Mouse (Mus musculus): Measurements from ENCODE around the gene Cdkn2c. TPM values are rescaled to one million over a fixed set of nuclear protein-coding genes. Genes with fewer than 3 reads are reported as not detected.
A peak's percentile ranks its signal among the peaks of the same experiment; 100 is the strongest.

Gene Cdkn2c
- total and polyA plus RNA-seq, 3 experiments = 7.1 to 16.1 (median 14.1) TPM

DNA sequence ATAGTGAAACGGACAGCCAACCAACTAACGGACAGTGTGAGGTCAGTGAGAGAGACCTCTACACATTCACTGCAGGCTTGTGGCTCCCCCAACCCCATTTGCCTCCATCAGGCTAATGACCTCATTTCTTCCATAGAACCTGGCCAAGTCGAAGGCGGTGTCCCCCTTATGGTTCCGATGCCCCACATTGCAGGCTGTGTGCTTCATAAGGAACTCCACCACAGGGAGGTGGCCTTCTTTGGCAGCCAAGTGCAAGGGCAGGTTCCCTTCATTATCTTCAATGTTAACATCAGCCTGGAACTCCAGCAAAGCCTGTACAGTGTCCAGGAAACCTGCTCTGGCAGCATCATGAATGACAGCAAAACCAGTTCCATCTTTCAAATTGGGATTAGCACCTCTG lies 5.8 kb downstream of the Cdkn2c start:
- Histone ChIP-seq H3K4me2 (ENCODE audit: insufficient read depth, low read depth, poor library complexity, severe bottlenecking) (peak overlapping the region; percentile 44), H3K36me3 (replicated peaks in 1 of 2; ENCODE audit: control insufficient read depth in 1 of 2, insufficient read depth in 1 of 2, low read length in 1 of 2) (peaks cover 0 to 3% of the 10 kb centered on the region in 2 experiments), H3K9me3 (replicated peaks; ENCODE audit: low read length) (no peaks in the 10 kb centered on the region), H3K4me3 (replicated peaks in 1 of 3; ENCODE audit: low read depth in 2 of 3, low read length in 2 of 3, poor library complexity in 1 of 3) (no peak overlapping the region), H3K4me1 (ENCODE audit: control insufficient read depth in 1 of 2, insufficient read depth in 2 of 2) (peaks cover 0 to 13% of the 10 kb centered on the region in 2 experiments; a peak in 2 of 4 replicates), H3K27me3 (replicated peaks) (no peaks in the 10 kb centered on the region), H3K27ac (ENCODE audit: insufficient read depth, low read depth) (no peak overlapping the region), H3K9ac (ENCODE audit: insufficient read depth, low read depth) (no peak overlapping the region), H3K79me2 (replicated peaks; ENCODE audit: control insufficient read depth, extremely low read depth, insufficient read depth, poor library complexity, severe bottlenecking) (peaks cover 18% of the 10 kb centered on the region)
- dilution Hi-C loops (cut with MboI; ENCODE audit: extremely low pct_ligation_motif_present, extremely low pct_unique_long_range_greater_than_20kb, low sequenced_read_pairs) (no loop called here), in situ Hi-C loops (cut with MboI; ENCODE audit: low pct_ligation_motif_present, low pct_unique_long_range_greater_than_20kb, low sequenced_read_pairs) (loop anchor here (10.0 kb wide), 1 partner anchor 156 kb away; no protein-coding TSS in a partner anchor)
- TF ChIP-seq POLR2A (IDR thresholded peaks at IDR 0.05; ENCODE audit: low read depth, low read length) (no peak), MAFK (IDR thresholded peaks at IDR 0.05; ENCODE audit: insufficient replicate concordance, low read length) (no peak), USF1 (IDR thresholded peaks at IDR 0.05; ENCODE audit: low read depth, low read length) (no peak), EP300 (IDR thresholded peaks at IDR 0.05; ENCODE audit: low read length) (no peak), GABPA (IDR thresholded peaks at IDR 0.05; ENCODE audit: insufficient replicate concordance, low read depth, low read length) (no peak), CTCF (conservative IDR thresholded peaks at IDR 0.05 in 1 of 2, IDR thresholded peaks at IDR 0.05 in 1 of 2; ENCODE audit: low read depth in 2 of 2, low read length in 2 of 2) (no peak), SMC3 (IDR thresholded peaks at IDR 0.05; ENCODE audit: low read depth, low read length) (no peak), RAD21 (IDR thresholded peaks at IDR 0.05; ENCODE audit: low read depth, low read length) (no peak), MXI1 (IDR thresholded peaks at IDR 0.05; ENCODE audit: low read depth, low read length) (no peak), MEF2A (IDR thresholded peaks at IDR 0.05; ENCODE audit: borderline replicate concordance, low read depth, low read length) (no peak), MAZ (IDR thresholded peaks at IDR 0.05; ENCODE audit: low read depth, low read length) (no peak), ETS1 (conservative IDR thresholded peaks at IDR 0.05; ENCODE audit: low read depth, low read length) (no peak), SIN3A (IDR thresholded peaks at IDR 0.05; ENCODE audit: low read length) (no peak), TBP (conservative IDR thresholded peaks at IDR 0.05; ENCODE audit: low read depth, low read length) (no peak), CHD2 (IDR thresholded peaks at IDR 0.05; ENCODE audit: low read length) (no peak), MAX (IDR thresholded peaks at IDR 0.05; ENCODE audit: low read length) (no peak), TCF12 (IDR thresholded peaks at IDR 0.05; ENCODE audit: low read depth, low read length) (no peak), USF2 (conservative IDR thresholded peaks at IDR 0.05; ENCODE audit: low read depth, low read length) (no peak), ELF1 (IDR thresholded peaks at IDR 0.05; ENCODE audit: low read depth, low read length) (no peak)
- no peak for DNase-seq (ENCODE audit: extremely low read depth)

DNA sequence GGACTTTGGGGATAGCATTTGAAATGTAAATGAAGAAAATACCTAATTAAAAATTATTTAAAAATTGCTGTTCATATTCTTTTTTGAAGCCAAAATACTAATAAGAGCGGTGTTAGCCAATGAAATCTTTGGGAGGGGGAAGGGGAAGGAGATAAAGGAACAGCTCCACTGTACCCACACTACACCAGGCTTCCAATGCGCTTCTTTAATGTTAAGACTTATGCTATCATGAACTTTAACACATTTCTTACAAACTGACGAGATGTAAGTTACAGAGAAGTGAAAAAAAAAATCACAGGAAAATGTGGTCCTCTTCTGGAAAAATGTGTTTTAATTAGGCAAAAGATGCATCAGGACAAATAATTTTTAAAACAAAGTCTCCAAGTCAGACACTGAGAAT lies 6.4 kb downstream of the Cdkn2c start:
- Histone ChIP-seq H3K4me1 (ENCODE audit: control insufficient read depth in 1 of 2, insufficient read depth in 2 of 2) (peaks cover 0 to 13% of the 10 kb centered on the region in 2 experiments; a peak in 2 of 4 replicates), H3K4me2 (ENCODE audit: insufficient read depth, low read depth, poor library complexity, severe bottlenecking) (no peak overlapping the region), H3K4me3 (replicated peaks in 1 of 3; ENCODE audit: low read depth in 2 of 3, low read length in 2 of 3, poor library complexity in 1 of 3) (no peak overlapping the region), H3K9me3 (replicated peaks; ENCODE audit: low read length) (no peaks in the 10 kb centered on the region), H3K36me3 (replicated peaks in 1 of 2; ENCODE audit: control insufficient read depth in 1 of 2, insufficient read depth in 1 of 2, low read length in 1 of 2) (peaks cover 0 to 3% of the 10 kb centered on the region in 2 experiments), H3K27me3 (replicated peaks) (no peaks in the 10 kb centered on the region), H3K79me2 (replicated peaks; ENCODE audit: control insufficient read depth, extremely low read depth, insufficient read depth, poor library complexity, severe bottlenecking) (peaks cover 18% of the 10 kb centered on the region), H3K9ac (ENCODE audit: insufficient read depth, low read depth) (no peak overlapping the region), H3K27ac (ENCODE audit: insufficient read depth, low read depth) (no peak overlapping the region)
- DNase-seq (ENCODE audit: extremely low read depth) = no peak
- in situ Hi-C loops (cut with MboI; ENCODE audit: low pct_ligation_motif_present, low pct_unique_long_range_greater_than_20kb, low sequenced_read_pairs) = loop anchor here (10.0 kb wide), 1 partner anchor 156 kb away; no protein-coding TSS in a partner anchor
- no peak for TF ChIP-seq ELF1 (IDR thresholded peaks at IDR 0.05; ENCODE audit: low read depth, low read length)
- no peak for TF ChIP-seq JUND (conservative IDR thresholded peaks at IDR 0.05; ENCODE audit: low read depth, low read length)
- no peak for TF ChIP-seq MXI1 (IDR thresholded peaks at IDR 0.05; ENCODE audit: low read depth, low read length)
- TF ChIP-seq NRF1 (IDR thresholded peaks at IDR 0.05; ENCODE audit: low read depth, low read length) = no peak
- no peak for TF ChIP-seq USF2 (conservative IDR thresholded peaks at IDR 0.05; ENCODE audit: low read depth, low read length)
- no peak for TF ChIP-seq CTCF (conservative IDR thresholded peaks at IDR 0.05 in 1 of 2, IDR thresholded peaks at IDR 0.05 in 1 of 2; ENCODE audit: low read depth in 2 of 2, low read length in 2 of 2)
- no peak for TF ChIP-seq ZKSCAN1 (IDR thresholded peaks at IDR 0.05; ENCODE audit: borderline replicate concordance, low read depth, low read length)
- no peak for TF ChIP-seq KAT2A (IDR thresholded peaks at IDR 0.05; ENCODE audit: insufficient replicate concordance, low read length)
- no peak for TF ChIP-seq IRF4 (IDR thresholded peaks at IDR 0.05; ENCODE audit: low read depth, low read length)
- TF ChIP-seq SMC3 (IDR thresholded peaks at IDR 0.05; ENCODE audit: low read depth, low read length) = no peak
- TF ChIP-seq TCF12 (IDR thresholded peaks at IDR 0.05; ENCODE audit: low read depth, low read length) = no peak
- no peak for TF ChIP-seq HCFC1 (IDR thresholded peaks at IDR 0.05; ENCODE audit: low read depth, low read length)
- dilution Hi-C loops (cut with MboI; ENCODE audit: extremely low pct_ligation_motif_present, extremely low pct_unique_long_range_greater_than_20kb, low sequenced_read_pairs) = no loop called here
